Mouse (Mus musculus) embryonic stem cell, embryonic (primary cell): ENCODE measurements around the gene Dock1.

Experiments used
- CTCF ChIA-PET, 4 experiments: fragments of 300-600 bp in 2 of 4; fragments of 350-600 bp in 2 of 4; sonication (Branson Sonifier 250); formaldehyde crosslinking; loops; one replicate each; lab custom pipeline; 2022; ENCODE audit warnings: inconsistent platforms in 2 of 4; lab: Charles Lee
- POLR2A ChIA-PET, 4 experiments: fragments of 300-600 bp in 2 of 4; fragments of 350-600 bp in 2 of 4; sonication (Branson Sonifier 250); formaldehyde crosslinking; loops; one replicate each; lab custom pipeline; 2022; ENCODE audit warnings: antibody characterized with exemption in 4 of 4, inconsistent platforms in 1 of 4; lab: Charles Lee

Gene Dock1

DNA sequence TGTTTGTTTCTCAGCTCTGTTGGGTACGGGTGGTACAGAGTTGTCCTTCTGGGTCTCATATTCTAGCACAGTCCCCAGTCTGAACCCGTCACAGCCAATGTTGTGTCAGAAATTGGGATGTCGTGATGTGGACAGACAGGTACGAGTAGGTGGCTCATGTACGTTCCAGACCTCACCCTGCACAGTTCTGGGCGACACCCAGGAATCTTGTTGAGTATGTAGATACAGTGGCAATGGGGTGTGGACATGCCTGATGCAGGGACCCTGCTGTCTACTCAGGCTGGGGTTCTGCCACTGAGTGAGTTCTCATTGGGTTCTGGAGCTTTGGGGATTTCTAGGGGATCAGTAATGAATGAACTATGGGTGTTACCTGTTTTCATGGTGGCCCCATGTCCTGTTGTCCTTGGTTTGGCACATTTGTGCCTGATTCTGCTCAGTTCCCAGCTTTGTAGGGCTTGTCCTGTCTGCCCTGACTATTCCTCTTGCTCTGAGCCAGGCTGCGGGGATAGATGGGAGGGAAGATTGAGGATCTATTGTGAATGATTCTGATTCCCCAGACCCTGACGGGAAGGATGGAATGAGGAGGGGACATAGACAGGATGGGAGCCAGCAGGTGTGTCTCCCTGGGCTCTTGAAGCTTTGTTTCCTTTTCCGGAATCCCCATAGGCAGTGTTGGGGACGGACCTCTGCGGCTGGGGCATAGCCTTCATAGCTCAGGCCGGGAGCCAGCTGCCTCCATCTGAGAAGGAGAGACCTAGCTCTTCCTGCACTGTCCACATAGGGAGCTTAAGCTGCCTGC is 11.5 kb downstream of the Dock1 start:
- ChIA-PET CTCF (interaction anchor here in 2 of 4 experiments (0.6 to 1.1 kb wide), 3 partner anchors 11 to 77 kb away, joined by 3 to 5 read pairs (median 4); no protein-coding TSS in a partner anchor), POLR2A (interaction anchor here (0.9 to 9.6 kb wide), 12 partner anchors 9 to 89 kb away, joined by 3 to 65 read pairs (median 5); no protein-coding TSS in a partner anchor)

- CTCF ChIA-PET = interaction anchor here in 2 of 4 experiments (0.7 kb wide), 2 partner anchors 98 to 808 kb away, joined by 3 to 6 read pairs; no protein-coding TSS in a partner anchor
- POLR2A ChIA-PET = interaction anchor here in 1 of 4 experiments (1.8 kb wide), 1 partner anchor 11 kb away, joined by 7 read pairs; no protein-coding TSS in a partner anchor
These were observed 17.9 kb downstream of the Dock1 start for GRCm38 (mm10) chr7:134688332-134688731.

- POLR2A ChIA-PET = interaction anchor here in 1 of 4 experiments (1.8 to 4.7 kb wide), 2 partner anchors 9 to 10 kb away, joined by 7 to 25 read pairs; no protein-coding TSS in a partner anchor
- CTCF ChIA-PET = no interaction called here
These were observed 19.7 kb downstream of the Dock1 start for GRCm38 (mm10) chr7:134690118-134690517.

- ChIA-PET CTCF (no interaction called here), POLR2A (interaction anchor here in 2 of 4 experiments (0.9 to 4.7 kb wide), 3 partner anchors 10 to 19 kb away, joined by 3 to 25 read pairs (median 3); no protein-coding TSS in a partner anchor)
These were observed 20.4 kb downstream of the Dock1 start for GRCm38 (mm10) chr7:134690806-134691205.

- ChIA-PET CTCF (no interaction called here), POLR2A (interaction anchor here in 3 of 4 experiments (1.0 to 7.9 kb wide), 5 partner anchors 10 to 15 kb away, joined by 3 to 64 read pairs (median 18); no protein-coding TSS in a partner anchor)
These were observed 22.9 kb downstream of the Dock1 start for GRCm38 (mm10) chr7:134693325-134693724.

DNA sequence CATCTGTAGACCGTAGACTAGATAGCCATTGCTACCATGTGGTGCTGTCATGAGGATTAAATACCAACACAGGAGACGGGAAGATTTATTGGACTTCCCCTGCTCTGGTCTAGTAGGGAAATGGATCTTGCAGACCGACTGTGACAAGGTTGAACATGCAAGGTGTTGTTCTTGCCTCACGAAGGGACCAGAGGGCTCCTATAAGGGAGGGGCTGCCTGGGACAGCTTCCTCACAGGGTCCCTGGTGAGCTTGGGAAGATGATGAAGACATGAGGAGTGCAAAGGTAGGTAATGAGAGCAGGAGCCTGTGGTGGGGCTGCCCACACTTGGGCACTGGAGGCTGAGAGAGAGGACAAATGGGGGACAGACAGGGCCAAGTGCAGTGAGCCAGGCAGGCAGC is 25.0 kb downstream of the Dock1 start:
- ChIA-PET CTCF (interaction anchor here in 2 of 4 experiments (0.6 to 1.6 kb wide), 2 partner anchors 16 to 653 kb away, joined by 3 read pairs; no protein-coding TSS in a partner anchor), POLR2A (interaction anchor here (1.4 to 7.9 kb wide), 6 partner anchors 10 to 16 kb away, joined by 4 to 65 read pairs (median 12); no protein-coding TSS in a partner anchor)

GRCm38 (mm10) chr7:134696126-134696979 is 25.9 kb downstream of the Dock1 start:
- POLR2A ChIA-PET = interaction anchor here (0.5 to 7.9 kb wide), 8 partner anchors 9 to 17 kb away, joined by 3 to 65 read pairs (median 5); no protein-coding TSS in a partner anchor
- CTCF ChIA-PET = interaction anchor here in 3 of 4 experiments (0.5 to 1.6 kb wide), 3 partner anchors 17 to 652 kb away, joined by 3 to 5 read pairs (median 3); no protein-coding TSS in a partner anchor

DNA sequence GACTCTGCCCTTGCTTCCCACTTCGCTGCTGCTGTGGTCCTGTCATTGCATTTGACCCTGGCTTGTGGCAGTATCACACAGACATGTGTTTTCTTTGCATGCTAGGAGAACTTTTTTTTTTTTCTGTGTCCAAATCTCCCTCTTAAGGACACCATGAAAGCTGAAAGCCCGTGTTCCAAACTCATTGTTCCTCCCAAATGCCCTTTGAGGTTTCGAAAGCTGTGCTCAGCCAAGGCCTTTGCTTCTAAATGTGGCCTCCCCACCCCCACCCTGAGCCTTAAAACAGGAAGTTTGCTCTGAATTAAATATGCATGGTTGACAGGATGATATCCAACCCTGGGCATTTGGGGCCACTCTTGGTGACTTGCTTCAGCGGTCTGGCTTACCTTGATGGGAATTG is 27.0 kb downstream of the Dock1 start:
- ChIA-PET POLR2A (interaction anchor here in 3 of 4 experiments (1.1 to 7.9 kb wide), 5 partner anchors 13 to 74 kb away, joined by 3 to 65 read pairs (median 18); no protein-coding TSS in a partner anchor), CTCF (interaction anchor here in 2 of 4 experiments (0.6 kb wide), 2 partner anchors 85 to 584 kb away, joined by 4 to 8 read pairs; no protein-coding TSS in a partner anchor)

- ChIA-PET POLR2A (interaction anchor here in 3 of 4 experiments (0.6 to 7.9 kb wide), 9 partner anchors 12 to 73 kb away, joined by 3 to 65 read pairs (median 3); no protein-coding TSS in a partner anchor), CTCF (interaction anchor here in 1 of 4 experiments (0.7 kb wide), 1 partner anchor 13 kb away, joined by 3 read pairs; no protein-coding TSS in a partner anchor)
These were observed 27.8 kb downstream of the Dock1 start for GRCm38 (mm10) chr7:134698246-134698645.

- ChIA-PET CTCF (interaction anchor here in 1 of 4 experiments (1.0 kb wide), 1 partner anchor 18 kb away, joined by 3 read pairs; no protein-coding TSS in a partner anchor), POLR2A (interaction anchor here in 3 of 4 experiments (0.6 to 7.9 kb wide), 12 partner anchors 8 to 71 kb away, joined by 3 to 65 read pairs (median 4); no protein-coding TSS in a partner anchor)
These were observed 29.5 kb downstream of the Dock1 start for GRCm38 (mm10) chr7:134700001-134700400.

DNA sequence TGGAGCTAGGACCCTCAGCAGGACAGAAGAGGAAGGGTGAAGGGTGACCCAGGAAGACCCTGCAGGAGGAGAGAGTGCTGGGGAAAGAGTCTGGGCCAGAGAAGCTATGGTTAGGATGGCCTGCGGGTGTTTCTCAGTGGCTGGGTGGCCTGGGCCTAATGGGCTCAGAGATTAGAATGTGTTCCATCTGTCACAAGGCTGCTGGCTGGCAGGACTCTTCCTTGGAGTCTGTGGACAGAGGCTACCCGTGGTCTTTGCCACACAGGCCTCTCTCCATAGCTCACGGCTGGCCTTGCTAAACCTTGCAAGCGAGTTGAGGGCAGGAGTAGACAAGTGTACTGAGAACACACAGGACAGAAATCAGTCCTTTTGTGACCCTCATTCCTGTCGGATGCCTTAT is 32.0 kb downstream of the Dock1 start:
- POLR2A ChIA-PET = interaction anchor here in 2 of 4 experiments (0.8 to 7.7 kb wide), 4 partner anchors 20 to 70 kb away, joined by 3 to 65 read pairs (median 8); no protein-coding TSS in a partner anchor

DNA sequence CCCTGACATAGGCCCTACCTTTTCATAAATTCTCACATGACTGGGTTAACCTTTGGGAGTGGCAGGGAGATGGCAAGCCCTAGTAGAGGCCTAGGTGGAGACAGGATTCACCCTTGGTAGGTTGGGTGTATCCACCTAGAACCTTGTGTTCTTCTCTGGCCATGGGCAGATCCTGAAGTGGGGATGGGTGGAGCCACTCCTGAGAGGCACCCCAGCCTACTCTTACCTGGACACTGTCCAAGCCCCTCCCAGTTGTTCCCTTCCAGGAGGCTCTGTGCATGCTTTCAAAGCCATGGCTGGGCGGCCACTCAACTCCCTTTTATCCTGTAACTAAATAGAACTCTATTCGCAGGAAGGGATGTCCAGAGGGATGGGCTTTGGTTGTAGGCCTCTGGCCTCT is 33.2 kb downstream of the Dock1 start:
- ChIA-PET POLR2A (no interaction called here), CTCF (no interaction called here)

More for the DNA sequence above, 32.0 kb downstream of the Dock1 start:
- CTCF ChIA-PET = interaction anchor here in 1 of 4 experiments (0.5 kb wide), 1 partner anchor 19 kb away, joined by 8 read pairs; no protein-coding TSS in a partner anchor

GRCm38 (mm10) chr7:134709226-134709853 is 38.9 kb downstream of the Dock1 start:
- ChIA-PET POLR2A (interaction anchor here in 1 of 4 experiments (1.2 kb wide), 1 partner anchor 18 kb away, joined by 3 read pairs; no protein-coding TSS in a partner anchor), CTCF (interaction anchor here in 1 of 4 experiments (0.8 kb wide), 1 partner anchor 69 kb away, joined by 3 read pairs; no protein-coding TSS in a partner anchor)

DNA sequence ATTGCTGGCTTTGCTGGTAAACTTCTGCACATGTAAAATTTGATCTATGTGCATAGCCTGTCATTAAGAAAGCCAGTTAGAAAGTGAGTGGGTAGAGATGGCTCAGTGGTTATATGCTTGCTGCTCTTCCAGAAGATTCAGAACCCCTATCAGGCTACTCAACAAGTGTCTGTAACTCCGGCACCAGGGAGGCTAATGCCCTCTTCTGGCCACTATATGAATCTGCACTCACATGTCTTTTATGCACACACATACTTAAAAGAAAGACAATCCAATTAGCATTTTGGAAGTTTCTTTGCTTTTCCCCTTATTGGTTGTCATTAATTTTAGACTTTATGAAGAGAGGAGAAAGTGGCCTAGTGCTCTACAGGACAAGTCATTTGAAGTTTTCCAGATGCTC is 41.1 kb downstream of the Dock1 start:
- CTCF ChIA-PET = interaction anchor here in 2 of 4 experiments (0.6 to 1.2 kb wide), 2 partner anchors 18 to 31 kb away, joined by 3 read pairs; no protein-coding TSS in a partner anchor
- POLR2A ChIA-PET = interaction anchor here in 1 of 4 experiments (0.8 kb wide), 1 partner anchor 9 kb away, joined by 3 read pairs; no protein-coding TSS in a partner anchor

DNA sequence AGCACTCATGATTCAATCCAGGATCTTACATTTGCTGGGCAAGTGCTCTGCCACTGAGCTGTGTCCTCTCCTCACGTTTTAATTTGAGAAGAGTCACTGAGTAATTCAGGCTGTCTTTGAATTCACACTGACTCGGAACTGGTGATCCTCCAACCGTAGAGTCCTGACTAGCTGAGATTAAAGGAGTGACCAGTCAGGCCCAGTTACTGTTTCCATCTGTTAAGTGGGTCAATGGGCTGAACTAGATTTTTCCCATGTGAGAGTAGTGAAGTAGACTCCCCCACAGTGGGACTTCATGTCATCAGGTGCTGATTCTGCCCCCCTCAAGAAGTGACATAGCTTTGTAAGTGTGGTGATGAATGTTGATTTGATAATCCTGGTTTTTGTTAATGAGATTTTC is 49.0 kb downstream of the Dock1 start:
- POLR2A ChIA-PET = interaction anchor here in 1 of 4 experiments (0.5 kb wide), 1 partner anchor 111 kb away, joined by 5 read pairs; no protein-coding TSS in a partner anchor
- CTCF ChIA-PET = no interaction called here

DNA sequence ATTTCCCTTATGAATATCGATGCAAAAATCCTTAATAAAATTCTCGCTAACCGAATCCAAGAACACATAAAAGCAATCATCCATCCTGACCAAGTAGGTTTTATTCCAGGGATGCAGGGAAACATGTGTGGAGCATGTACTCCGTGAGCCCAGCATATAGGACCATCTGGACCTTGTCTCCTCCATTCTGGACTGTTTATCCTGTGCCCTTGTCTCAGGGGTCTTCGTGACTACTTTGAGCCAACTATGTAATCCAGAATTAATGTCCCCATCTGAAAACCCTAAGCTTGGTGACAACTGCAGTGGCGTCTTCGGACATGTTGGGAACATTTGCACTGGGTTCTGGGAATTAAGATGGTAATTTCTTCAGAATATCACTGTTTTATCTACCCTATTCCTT is 51.9 kb downstream of the Dock1 start:
- CTCF ChIA-PET = no interaction called here
- POLR2A ChIA-PET = no interaction called here

DNA sequence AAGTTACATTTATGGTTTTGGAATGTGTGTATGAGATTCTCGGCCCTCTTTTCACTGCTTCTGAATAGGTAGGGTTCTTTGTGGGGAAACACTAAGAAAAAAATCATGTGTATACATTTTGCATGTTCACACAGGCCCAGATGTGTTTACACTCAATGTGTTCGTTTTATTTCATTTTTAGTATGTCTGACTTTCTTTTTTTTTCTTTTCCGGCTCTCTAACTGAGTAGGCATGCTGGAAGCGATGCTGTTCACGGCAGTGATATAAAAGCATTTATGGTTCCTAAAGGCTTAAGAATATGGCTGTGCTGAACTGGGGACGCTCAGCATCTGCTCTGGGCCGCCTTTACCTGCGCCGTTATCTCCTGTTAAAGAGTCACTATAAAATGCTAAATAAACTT is 52.5 kb downstream of the Dock1 start:
- CTCF ChIA-PET = no interaction called here
- POLR2A ChIA-PET = no interaction called here
